Mouse (Mus musculus) stomach, embryonic 14.5 days (tissue): ENCODE measurements around the gene Cfap58. TPM values are rescaled to one million over a fixed set of nuclear protein-coding genes. Genes with fewer than 3 reads are reported as not detected.

Source experiments
- ATAC-seq: fragments of 200-750 bp; cut with Nextera tagmentation; 2 replicates; pipeline ENCODE4 v1.8.0; 2017; ENCODE audit warnings: low read depth, moderate TSS enrichment; ENCODE audit not compliant: insufficient number of reproducible peaks, insufficient read depth, low FRiP score
- H3K27ac ChIP-seq: fragments of 300-500 bp; sonication (generic); 2 replicates; pipeline ENCODE4 v1.5.1; 2014; ENCODE audit warnings: mild to moderate bottlenecking, low read length, moderate library complexity, mixed read lengths
- H3K27me3 ChIP-seq: fragments of 300-500 bp; sonication (generic); 2 replicates; pipeline ENCODE4 v1.6.1; 2014; ENCODE audit warnings: low read length, control low read depth, mixed read lengths; ENCODE audit not compliant: control insufficient read depth, insufficient read depth
- H3K36me3 ChIP-seq: fragments of 300-500 bp; sonication (generic); 2 replicates; pipeline ENCODE4 v1.6.1; 2014; ENCODE audit warnings: mild to moderate bottlenecking, control low read depth, low read length, moderate library complexity, mixed read lengths; ENCODE audit not compliant: control insufficient read depth, insufficient read depth
- H3K4me1 ChIP-seq: fragments of 300-500 bp; sonication (generic); 2 replicates; pipeline ENCODE4 v1.6.1; 2014; ENCODE audit warnings: low read length, control low read depth, mixed read lengths; ENCODE audit not compliant: control insufficient read depth, insufficient read depth
- H3K4me2 ChIP-seq: fragments of 300-500 bp; sonication (generic); replicated peaks from 2 replicates; pipeline ENCODE4 v1.6.1; 2014; ENCODE audit warnings: low read depth, low read length, control low read depth
- H3K4me3 ChIP-seq: fragments of 300-500 bp; sonication (generic); 2 replicates; pipeline ENCODE4 v1.5.1; 2014; ENCODE audit warnings: low read depth, low read length, control low read depth
- H3K9ac ChIP-seq: fragments of 300-500 bp; sonication (generic); replicated peaks from 2 replicates; pipeline ENCODE4 v1.6.1; 2014; ENCODE audit warnings: low read depth, mild to moderate bottlenecking, control low read depth, low read length, moderate library complexity, mixed read lengths
- H3K9me3 ChIP-seq: fragments of 300-500 bp; sonication (generic); 2 replicates; pipeline ENCODE4 v1.6.1; 2016; ENCODE audit warnings: low read depth, low read length, control low read depth; ENCODE audit not compliant: control insufficient read depth
- WGBS: fragments of 180-500 bp; shearing (Covaris S2); extraction: QIAGEN DNeasy Blood & Tissue Kit; methylation state at CpG from one replicate; pipeline ENCODE4 v1.1.7; 2014; 5-methylcytosine and 5-hydroxymethylcytosine counted together
- polyA plus RNA-seq: library from polyadenylated mRNA; unstranded; fragments of >200 nt; fragmentation: Nextera tagmentation; extraction: Ambion mirVana; gene quantifications from 2 replicates; pipeline ENCODE4 v1.2.1, GENCODE M21; 2014

The Cfap58 gene
- polyA plus RNA-seq, 1 experiment from 2014 or later, result not detected

DNA sequence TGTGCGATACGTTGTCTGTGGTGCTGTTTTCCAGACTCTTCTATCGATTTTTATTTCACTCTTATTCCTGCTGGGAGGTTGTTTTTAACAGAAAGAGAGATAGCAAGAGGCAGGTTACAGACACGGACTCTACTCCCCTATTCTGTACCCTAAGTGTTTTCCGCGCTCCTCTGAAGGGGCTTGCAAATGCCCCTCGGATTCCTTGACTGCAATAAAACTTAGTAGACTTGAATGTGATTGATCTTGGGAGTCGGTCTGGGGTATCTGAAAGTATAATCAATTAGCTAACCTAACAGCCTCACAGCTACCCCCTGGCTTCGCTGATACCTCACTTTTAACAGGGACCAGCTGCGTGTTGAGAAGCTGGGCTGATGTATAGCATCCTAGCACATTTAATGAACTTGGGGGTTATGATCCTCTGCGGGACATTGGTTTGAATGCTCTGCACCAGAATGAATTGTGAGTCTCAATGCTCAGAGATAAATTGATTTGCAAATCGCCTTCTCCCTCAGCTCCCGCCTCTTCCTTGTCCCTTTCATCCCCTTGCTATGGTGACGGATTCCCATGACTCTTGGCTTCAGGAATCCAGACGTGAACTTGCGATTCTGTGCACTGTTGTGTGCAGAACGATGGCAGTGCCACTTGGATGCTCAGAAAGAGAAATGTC is 31.7 kb downstream of the Cfap58 start:
- H3K4me1 ChIP-seq, result no peaks in the 10 kb centered on the region
- WGBS, result 53% methylated on average over 17 of the region's 17 CpGs
- H3K9me3 ChIP-seq, result no peaks in the 10 kb centered on the region
- H3K4me3 ChIP-seq, result no peak overlapping the region
- no peak overlapping the region for H3K9ac ChIP-seq
- no peaks in the 10 kb centered on the region for H3K36me3 ChIP-seq
- H3K27me3 ChIP-seq, result no peaks in the 10 kb centered on the region
- H3K4me2 ChIP-seq, result no peak overlapping the region
- no peak for ATAC-seq
- H3K27ac ChIP-seq, result no peak overlapping the region

DNA sequence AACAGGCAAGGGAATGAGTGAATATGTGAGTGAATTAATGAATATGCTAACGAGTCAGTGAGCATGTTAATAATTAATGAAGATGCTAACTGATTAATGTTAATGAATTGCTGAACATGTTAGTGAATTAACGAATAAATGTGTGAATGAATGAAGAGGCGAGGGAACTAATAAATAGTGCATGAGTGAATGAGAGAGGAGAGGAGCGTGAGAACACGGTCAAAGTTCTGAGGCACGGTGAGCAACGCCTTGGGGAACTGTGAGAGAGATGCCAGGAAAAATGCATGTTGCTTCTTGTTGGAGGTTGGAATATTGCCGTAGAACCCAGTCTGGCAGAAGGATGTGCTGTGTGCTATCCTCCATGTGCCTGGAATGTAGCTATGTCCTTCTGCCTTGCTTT is 33.6 kb downstream of the Cfap58 start:
- no peak overlapping the region for H3K4me3 ChIP-seq
- H3K9ac ChIP-seq, result no peak overlapping the region
- H3K36me3 ChIP-seq, result no peaks in the 10 kb centered on the region
- H3K4me2 ChIP-seq, result no peak overlapping the region
- no peaks in the 10 kb centered on the region for H3K9me3 ChIP-seq
- no peaks in the 10 kb centered on the region for H3K4me1 ChIP-seq
- no peaks in the 10 kb centered on the region for H3K27me3 ChIP-seq
- 90% methylated on average over 8 of the region's 8 CpGs for WGBS
- ATAC-seq, result no peak
- H3K27ac ChIP-seq, result no peak overlapping the region

DNA sequence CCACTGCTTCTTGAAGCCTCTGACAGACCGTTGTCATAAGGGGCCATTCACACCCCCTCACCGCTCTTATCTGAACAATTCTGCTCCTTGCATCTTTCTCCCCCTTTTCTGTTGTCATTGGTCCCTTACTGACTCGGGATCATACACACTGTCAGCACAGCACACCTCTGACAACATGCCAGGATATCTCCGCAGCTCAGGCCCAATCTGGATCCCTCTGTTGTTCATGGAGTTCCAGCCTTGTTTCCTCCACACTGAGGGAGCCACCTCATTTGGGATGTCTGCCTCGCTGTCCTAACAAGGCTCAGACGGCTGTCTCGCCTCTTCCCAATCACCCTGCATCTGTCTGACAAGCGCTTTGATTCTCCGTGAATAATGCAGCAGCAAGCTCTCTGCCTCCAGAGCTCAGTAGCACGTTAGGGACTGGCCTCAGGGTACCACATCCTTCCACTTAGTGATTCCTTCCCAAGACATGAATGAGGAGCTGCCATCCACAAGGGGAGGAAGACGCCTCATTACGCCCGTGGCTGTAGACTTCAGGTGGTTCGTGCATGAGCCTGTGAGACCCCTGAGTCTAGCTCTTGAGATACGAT is 40.7 kb downstream of the Cfap58 start:
- H3K9me3 ChIP-seq, result no peaks in the 10 kb centered on the region
- no peak overlapping the region for H3K9ac ChIP-seq
- H3K4me2 ChIP-seq, result no peak overlapping the region
- H3K36me3 ChIP-seq, result no peaks in the 10 kb centered on the region
- ATAC-seq, result no peak
- H3K4me3 ChIP-seq, result no peak overlapping the region
- H3K27me3 ChIP-seq, result no peaks in the 10 kb centered on the region
- WGBS, result 70% methylated on average over 15 of the region's 15 CpGs
- H3K4me1 ChIP-seq, result no peaks in the 10 kb centered on the region
- no peak overlapping the region for H3K27ac ChIP-seq

- H3K9ac ChIP-seq, result no peak overlapping the region
- H3K27me3 ChIP-seq, result no peaks in the 10 kb centered on the region
- H3K9me3 ChIP-seq, result no peaks in the 10 kb centered on the region
- no peaks in the 10 kb centered on the region for H3K4me1 ChIP-seq
- ATAC-seq, result no peak
- 76% methylated on average over 6 of the region's 6 CpGs for WGBS
- no peaks in the 10 kb centered on the region for H3K36me3 ChIP-seq
- no peak overlapping the region for H3K4me2 ChIP-seq
- no peak overlapping the region for H3K27ac ChIP-seq
- H3K4me3 ChIP-seq, result no peak overlapping the region
Observed at GRCm38 (mm10) chr19:47979446-47979845, 42.0 kb downstream of the Cfap58 start.

GRCm38 (mm10) chr19:47980241-47980640 is 42.8 kb downstream of the Cfap58 start:
- Histone ChIP-seq H3K4me2 (no peak overlapping the region), H3K9ac (no peak overlapping the region), H3K4me3 (no peak overlapping the region), H3K4me1 (no peaks in the 10 kb centered on the region), H3K36me3 (no peaks in the 10 kb centered on the region), H3K27ac (no peak overlapping the region), H3K27me3 (no peaks in the 10 kb centered on the region), H3K9me3 (no peaks in the 10 kb centered on the region)
- no peak for ATAC-seq
- 67% methylated on average over 10 of the region's 10 CpGs for WGBS

GRCm38 (mm10) chr19:47985606-47986213 is 48.2 kb downstream of the Cfap58 start:
- Histone ChIP-seq H3K4me2 (no peak overlapping the region), H3K36me3 (no peaks in the 10 kb centered on the region), H3K9me3 (no peaks in the 10 kb centered on the region), H3K4me3 (no peak overlapping the region), H3K27me3 (no peaks in the 10 kb centered on the region), H3K9ac (no peak overlapping the region), H3K27ac (no peak overlapping the region), H3K4me1 (no peaks in the 10 kb centered on the region)
- 85% methylated on average over 15 of the region's 15 CpGs for WGBS
- no peak for ATAC-seq

DNA sequence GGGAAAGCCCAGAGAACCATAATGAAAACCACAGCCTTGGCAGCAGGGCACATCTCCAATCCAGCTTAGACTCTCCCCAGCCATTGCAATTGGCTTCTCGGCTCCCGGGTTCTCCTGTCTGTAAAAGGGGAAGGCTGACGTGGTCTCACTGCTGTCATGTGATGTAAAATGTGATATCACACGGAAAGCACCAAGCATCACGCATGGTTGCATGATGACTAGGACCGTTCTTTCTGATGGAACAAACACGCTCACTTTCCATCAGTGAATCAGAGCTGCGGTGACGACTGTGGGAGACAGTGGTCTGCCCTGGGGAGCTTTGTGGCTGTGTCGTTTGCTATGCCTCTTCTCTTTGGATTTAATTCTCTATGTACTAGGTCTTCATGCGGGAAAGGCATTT is 50.5 kb downstream of the Cfap58 start:
- ATAC-seq, result no peak
- no peaks in the 10 kb centered on the region for H3K9me3 ChIP-seq
- H3K4me2 ChIP-seq, result no peak overlapping the region
- H3K27ac ChIP-seq, result no peak overlapping the region
- no peaks in the 10 kb centered on the region for H3K27me3 ChIP-seq
- H3K9ac ChIP-seq, result no peak overlapping the region
- H3K36me3 ChIP-seq, result no peaks in the 10 kb centered on the region
- 90% methylated on average over 11 of the region's 11 CpGs for WGBS
- no peak overlapping the region for H3K4me3 ChIP-seq
- no peaks in the 10 kb centered on the region for H3K4me1 ChIP-seq

DNA sequence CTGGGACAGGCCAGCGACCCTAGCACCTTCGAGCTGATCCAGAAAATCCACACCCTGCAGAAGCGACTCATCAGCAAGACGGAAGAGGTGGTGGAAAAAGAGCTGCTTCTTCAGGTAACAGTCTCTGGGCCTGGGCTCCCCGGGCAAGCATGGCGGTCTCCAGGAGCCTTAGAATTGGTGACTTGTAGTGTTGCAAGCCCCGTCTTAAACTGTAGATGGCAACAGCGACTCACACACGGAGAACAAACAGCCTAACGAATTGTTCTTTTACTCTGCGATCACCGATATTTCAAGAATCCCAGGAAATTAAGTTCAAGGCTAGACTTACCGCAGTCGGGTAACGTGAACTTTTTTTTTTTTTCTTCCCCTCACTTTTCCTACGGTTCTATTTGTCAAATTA is 51.0 kb downstream of the Cfap58 start:
- Histone ChIP-seq H3K9me3 (no peaks in the 10 kb centered on the region), H3K4me2 (no peak overlapping the region), H3K36me3 (no peaks in the 10 kb centered on the region), H3K4me1 (no peaks in the 10 kb centered on the region), H3K27ac (no peak overlapping the region), H3K9ac (no peak overlapping the region), H3K4me3 (no peak overlapping the region), H3K27me3 (no peaks in the 10 kb centered on the region)
- 21% methylated on average over 16 of the region's 16 CpGs for WGBS
- ATAC-seq, result no peak
